Mouse (Mus musculus) heart, adult 2 months (tissue): ENCODE results near the gene Nav3. TPM values are rescaled to one million over a fixed set of nuclear protein-coding genes. Genes with fewer than 3 reads are reported as not detected.

Experiments
- DNase-seq, 2 experiments: peaks; one replicate each; pipeline ENCODE4 v3.0.0; 2021
- H3K27ac ChIP-seq: fragments of 200-600 bp; 2 replicates; pipeline ENCODE4 v1.8.1; 2022
- H3K27me3 ChIP-seq: fragments of 200-500 bp; 2 replicates; pipeline ENCODE4 v1.6.1; 2012; ENCODE audit warnings: mild to moderate bottlenecking, low read length, inconsistent platforms, mixed read lengths; ENCODE audit not compliant: control insufficient read depth, insufficient read depth
- H3K36me3 ChIP-seq: fragments of 200-500 bp; 2 replicates; pipeline ENCODE4 v1.6.1; 2012; ENCODE audit warnings: low read length, inconsistent platforms; ENCODE audit not compliant: control insufficient read depth, insufficient read depth
- H3K4me1 ChIP-seq: fragments of 200-500 bp; 2 replicates; pipeline ENCODE4 v1.6.1; 2011; ENCODE audit warnings: low read length; ENCODE audit not compliant: control insufficient read depth, insufficient read depth
- H3K4me3 ChIP-seq: fragments of 200-600 bp; 2 replicates; pipeline ENCODE4 v1.8.1; 2022
- H3K79me2 ChIP-seq: fragments of 200-500 bp; replicated peaks from 2 replicates; pipeline ENCODE4 v1.6.1; 2012; ENCODE audit warnings: mild to moderate bottlenecking, inconsistent platforms, low read length, moderate library complexity, mixed read lengths; ENCODE audit not compliant: control insufficient read depth, insufficient read depth
- H3K9ac ChIP-seq: fragments of 200-500 bp; 2 replicates; pipeline ENCODE4 v1.6.1; 2012; ENCODE audit warnings: low read depth, mild to moderate bottlenecking, control low read depth, inconsistent platforms, low read length, mixed read lengths
- CTCF ChIP-seq: fragments of 200-600 bp; IDR thresholded peaks from 2 replicates; pipeline ENCODE4 v1.8.1; 2022; ENCODE audit warnings: antibody characterized with exemption, mild to moderate bottlenecking, moderate library complexity
- EP300 ChIP-seq: fragments of 200-500 bp; IDR thresholded peaks from 2 replicates; pipeline ENCODE4 v1.6.1; 2011; ENCODE audit warnings: low read depth, low read length, control low read depth; ENCODE audit not compliant: insufficient read depth
- POLR2A ChIP-seq: fragments of 200-500 bp; IDR thresholded peaks from 2 replicates; pipeline ENCODE4 v1.6.1; 2011; ENCODE audit warnings: mild to moderate bottlenecking, low read depth, low read length, control low read depth; ENCODE audit not compliant: insufficient read depth
- WGBS: fragments of 180-500 bp; shearing (Covaris S2); methylation state at CpG from one replicate; pipeline ENCODE4 v1.1.7; 2018; 5-methylcytosine and 5-hydroxymethylcytosine counted together
- intact Hi-C: fragments of 180-260 bp; cut with DNase I; formaldehyde crosslinking; loops from one replicate; pipeline ENCODE4 v1.15.1; 2025
- polyA plus RNA-seq: library from polyadenylated mRNA; depleted of rRNA; stranded (reverse); fragments of >200 nt; gene quantifications from 2 replicates; pipeline ENCODE4 v1.2.3, GENCODE M21; 2012
- total RNA-seq, 2 experiments: library from RNA; stranded (reverse); gene quantifications; 2 replicates each; pipeline ENCODE4 v1.2.3; 2021

Nav3 gene
- total and polyA plus RNA-seq, 3 experiments, result 1.1 to 3.6 (median 2.0) TPM

DNA sequence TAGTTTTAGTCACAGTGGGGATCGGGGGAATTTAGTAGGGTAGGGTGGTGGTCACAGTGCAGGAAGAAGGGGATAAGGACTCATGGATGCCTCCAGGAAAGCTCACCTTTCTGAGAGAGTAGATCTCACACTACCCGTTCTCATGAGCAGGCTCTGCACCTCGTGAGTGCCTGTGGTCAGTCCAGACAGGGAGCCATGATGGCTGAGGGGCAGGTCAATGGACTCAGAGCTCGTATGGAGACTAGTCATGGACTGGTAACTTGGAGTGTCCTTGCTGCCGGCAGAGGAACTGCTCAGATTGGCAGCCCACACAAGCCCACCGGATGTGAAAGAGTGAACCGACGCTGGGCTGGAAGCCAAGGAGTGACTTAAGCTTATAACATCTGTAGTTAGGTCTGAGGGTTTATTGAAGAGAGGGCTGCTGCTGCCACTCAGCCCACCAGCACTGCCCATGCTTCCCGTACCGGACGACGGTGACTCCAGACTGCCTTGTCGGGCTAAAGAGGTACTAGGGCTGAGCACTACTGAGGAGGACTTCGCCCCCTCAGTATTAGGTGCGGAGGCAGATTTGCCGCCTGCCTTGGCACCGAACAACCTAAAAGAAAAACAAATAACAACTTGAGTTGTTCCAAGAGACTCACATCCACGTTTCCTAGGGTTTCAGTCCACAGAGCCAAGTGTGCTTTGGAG lies 691.4 kb downstream of the Nav3 start:
- Histone ChIP-seq H3K4me1 (no peaks in the 10 kb centered on the region), H3K36me3 (no peaks in the 10 kb centered on the region), H3K4me3 (no peak overlapping the region), H3K27me3 (no peaks in the 10 kb centered on the region), H3K27ac (no peak overlapping the region), H3K79me2 (no peaks in the 10 kb centered on the region), H3K9ac (no peak overlapping the region)
- WGBS, result 72% methylated on average over 18 of the region's 18 CpGs
- no peak for DNase-seq
- intact Hi-C loops, result loop anchor here (1.0 kb wide), 1 partner anchor 100 kb away; no protein-coding TSS in a partner anchor
- no peak for TF ChIP-seq EP300
- TF ChIP-seq POLR2A, result no peak
- no peak for TF ChIP-seq CTCF

DNA sequence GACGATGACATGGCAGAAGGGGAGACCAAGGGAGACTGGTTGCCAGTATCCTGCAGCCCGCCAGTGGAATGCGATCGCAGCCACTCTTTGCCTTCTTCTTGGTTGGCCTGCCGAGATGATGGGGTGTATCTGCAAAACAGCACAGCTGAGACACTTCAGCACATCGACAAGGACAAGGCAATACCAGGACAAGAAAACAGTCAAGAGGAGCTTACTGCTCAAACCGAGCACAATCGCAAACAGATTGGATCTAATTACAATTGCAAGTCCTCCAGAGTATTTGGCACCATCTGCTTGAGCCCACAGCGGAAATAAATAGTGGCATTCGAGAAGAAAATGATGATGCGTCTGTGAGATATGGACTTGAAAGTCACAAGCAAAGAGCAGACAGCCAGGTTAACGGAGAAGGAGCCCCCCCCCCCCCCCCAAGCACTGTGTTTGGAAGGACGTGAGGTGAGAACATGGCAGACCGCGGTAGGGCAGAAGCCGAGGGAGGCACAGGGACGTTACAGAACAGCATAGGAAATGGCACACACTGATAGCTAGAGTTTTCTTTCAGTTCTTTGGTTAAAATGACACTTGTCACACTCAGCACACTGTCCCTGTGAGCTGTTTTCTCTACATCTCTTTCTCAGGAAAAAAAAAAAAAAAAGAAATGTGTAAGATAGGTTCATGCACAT lies 696.9 kb downstream of the Nav3 start:
- Histone ChIP-seq H3K4me1 (no peaks in the 10 kb centered on the region), H3K27me3 (no peaks in the 10 kb centered on the region), H3K9ac (no peak overlapping the region), H3K36me3 (no peaks in the 10 kb centered on the region), H3K4me3 (no peak overlapping the region), H3K79me2 (no peaks in the 10 kb centered on the region), H3K27ac (no peak overlapping the region)
- WGBS, result 74% methylated on average over 17 of the region's 17 CpGs
- no peak for DNase-seq
- intact Hi-C loops, result no loop called here
- TF ChIP-seq EP300 (no peak), CTCF (no peak), POLR2A (no peak)

DNA sequence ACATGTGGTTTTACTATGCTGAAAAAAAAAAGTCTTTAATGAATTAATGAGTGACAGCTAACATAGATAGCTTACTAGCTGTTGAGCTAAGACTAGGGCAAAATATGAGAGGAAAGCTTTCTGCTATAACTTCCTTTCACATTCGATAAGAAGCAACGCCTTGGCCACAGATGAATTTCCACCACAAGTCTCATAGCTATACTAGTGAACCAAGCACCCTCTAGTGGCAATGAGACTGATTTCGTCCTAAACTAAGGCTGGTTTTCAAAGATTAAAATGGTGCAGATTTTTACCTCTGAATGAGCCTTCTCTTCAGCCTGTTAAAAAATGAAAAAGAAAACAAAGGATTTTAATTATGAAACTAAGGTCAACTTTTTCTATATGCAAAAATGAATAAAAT lies 709.1 kb downstream of the Nav3 start:
- TF ChIP-seq CTCF (peak; percentile 49), POLR2A (no peak)
- intact Hi-C loops, result no loop called here

DNA sequence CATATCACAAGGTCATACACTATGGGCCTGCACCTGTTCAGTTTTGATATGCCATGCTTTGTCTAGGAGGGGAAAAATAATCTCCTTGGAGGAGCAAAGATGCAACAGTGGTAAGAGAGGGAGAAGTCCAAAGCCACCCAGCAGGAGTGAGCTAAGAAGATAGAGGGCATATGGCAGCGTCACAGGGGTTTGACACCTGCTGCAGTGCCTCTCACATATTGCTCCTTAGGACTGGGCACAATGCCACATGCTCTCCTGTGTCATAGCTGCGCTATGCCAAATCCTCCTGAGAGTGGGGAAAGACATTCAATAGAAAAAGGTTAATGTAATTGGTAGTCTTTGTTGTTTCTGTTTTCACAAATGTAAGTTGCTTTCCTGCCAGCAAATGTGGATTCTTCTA lies 714.3 kb downstream of the Nav3 start:
- no peaks in the 10 kb centered on the region for H3K79me2 ChIP-seq
- DNase-seq, result no peak
- no peaks in the 10 kb centered on the region for H3K36me3 ChIP-seq
- no peaks in the 10 kb centered on the region for H3K27me3 ChIP-seq
- WGBS, result 57% methylated on average over 2 of the region's 2 CpGs
- TF ChIP-seq CTCF, result no peak
- TF ChIP-seq EP300, result no peak
- TF ChIP-seq POLR2A, result no peak
- no peaks in the 10 kb centered on the region for H3K4me1 ChIP-seq
- H3K9ac ChIP-seq, result no peak overlapping the region
- H3K27ac ChIP-seq, result no peak overlapping the region
- intact Hi-C loops, result no loop called here
- H3K4me3 ChIP-seq, result no peak overlapping the region

More for the DNA sequence above, 709.1 kb downstream of the Nav3 start:
- no peaks in the 10 kb centered on the region for H3K79me2 ChIP-seq
- no peak for DNase-seq
- H3K27me3 ChIP-seq, result no peaks in the 10 kb centered on the region
- WGBS, result 24% methylated on average over 3 of the region's 3 CpGs
- no peak overlapping the region for H3K4me3 ChIP-seq
- H3K4me1 ChIP-seq, result no peaks in the 10 kb centered on the region
- H3K9ac ChIP-seq, result no peak overlapping the region
- H3K27ac ChIP-seq, result no peak overlapping the region
- no peaks in the 10 kb centered on the region for H3K36me3 ChIP-seq

DNA sequence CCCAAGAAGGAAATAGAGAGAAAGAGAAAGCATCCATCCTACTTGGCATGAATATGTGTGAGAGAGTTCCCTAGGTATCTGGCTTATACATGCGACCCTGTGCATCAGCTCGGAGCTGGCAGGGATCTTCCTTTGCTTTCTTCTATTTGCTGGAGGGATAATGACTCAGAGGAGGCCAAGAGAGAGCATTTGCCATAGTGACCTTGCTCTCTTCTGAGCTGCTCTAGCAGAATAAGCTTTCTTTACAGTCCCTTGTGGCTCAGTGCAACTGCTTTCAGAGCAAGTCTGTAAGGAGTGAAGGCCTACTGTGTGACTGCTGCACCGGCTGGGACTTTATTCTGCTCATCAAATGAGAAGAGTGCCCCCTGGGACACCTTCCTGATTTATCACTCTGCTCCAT lies 715.7 kb downstream of the Nav3 start:
- H3K27me3 ChIP-seq, result no peaks in the 10 kb centered on the region
- no peak overlapping the region for H3K4me3 ChIP-seq
- no peak overlapping the region for H3K27ac ChIP-seq
- no peaks in the 10 kb centered on the region for H3K79me2 ChIP-seq
- no peaks in the 10 kb centered on the region for H3K4me1 ChIP-seq
- WGBS, result 73% methylated on average over 3 of the region's 3 CpGs
- TF ChIP-seq POLR2A, result no peak
- TF ChIP-seq EP300, result no peak
- TF ChIP-seq CTCF, result no peak
- no peak overlapping the region for H3K9ac ChIP-seq
- intact Hi-C loops, result no loop called here
- no peak for DNase-seq
- no peaks in the 10 kb centered on the region for H3K36me3 ChIP-seq

DNA sequence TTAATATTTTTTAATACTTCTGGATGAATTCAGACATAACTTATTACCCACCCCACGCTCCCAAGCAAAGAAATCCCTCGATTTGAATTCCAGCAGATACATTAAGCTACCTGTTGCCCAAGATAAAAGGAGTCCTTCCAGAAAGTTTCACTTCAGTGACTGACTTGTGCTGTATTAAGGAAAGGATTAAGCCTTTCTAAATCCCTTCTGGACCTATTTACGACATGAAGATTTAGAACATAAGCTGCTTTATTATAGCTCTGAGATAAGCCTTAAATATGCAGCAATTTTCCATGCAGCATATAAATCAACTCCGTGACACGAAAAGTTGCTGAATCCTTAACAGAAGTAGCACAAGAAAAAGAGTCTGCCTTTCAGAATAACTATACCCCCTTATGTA lies 732.4 kb downstream of the Nav3 start:
- H3K9ac ChIP-seq, result no peak overlapping the region
- H3K27ac ChIP-seq, result no peak overlapping the region
- H3K79me2 ChIP-seq, result no peaks in the 10 kb centered on the region
- intact Hi-C loops, result no loop called here
- 86% methylated on average over 5 of the region's 5 CpGs for WGBS
- no peaks in the 10 kb centered on the region for H3K27me3 ChIP-seq
- TF ChIP-seq POLR2A, result no peak
- no peak for TF ChIP-seq CTCF
- no peak for TF ChIP-seq EP300
- no peak for DNase-seq
- no peaks in the 10 kb centered on the region for H3K4me1 ChIP-seq
- H3K4me3 ChIP-seq, result no peak overlapping the region
- H3K36me3 ChIP-seq, result no peaks in the 10 kb centered on the region
